Mouse (Mus musculus) spleen, adult 10 weeks (tissue): ENCODE results near the gene Mef2d. TPM values are rescaled to one million over a fixed set of nuclear protein-coding genes. Genes with fewer than 3 reads are reported as not detected.

Experiments used
- polyA plus RNA-seq: library from polyadenylated mRNA; stranded (reverse); fragments of 350-450 nt; fragmentation: Illumina TruSeq; extraction: RNeasy Lipid Tissue Mini Kit (QIAGEN cat#74804); gene quantifications from one replicate; pipeline ENCODE4 v1.2.3, GENCODE M21; 2015; ENCODE audit warnings: low replicate concordance; ENCODE audit not compliant: insufficient read depth

The Mef2d gene
- polyA plus RNA-seq: 77.6 TPM

DNA sequence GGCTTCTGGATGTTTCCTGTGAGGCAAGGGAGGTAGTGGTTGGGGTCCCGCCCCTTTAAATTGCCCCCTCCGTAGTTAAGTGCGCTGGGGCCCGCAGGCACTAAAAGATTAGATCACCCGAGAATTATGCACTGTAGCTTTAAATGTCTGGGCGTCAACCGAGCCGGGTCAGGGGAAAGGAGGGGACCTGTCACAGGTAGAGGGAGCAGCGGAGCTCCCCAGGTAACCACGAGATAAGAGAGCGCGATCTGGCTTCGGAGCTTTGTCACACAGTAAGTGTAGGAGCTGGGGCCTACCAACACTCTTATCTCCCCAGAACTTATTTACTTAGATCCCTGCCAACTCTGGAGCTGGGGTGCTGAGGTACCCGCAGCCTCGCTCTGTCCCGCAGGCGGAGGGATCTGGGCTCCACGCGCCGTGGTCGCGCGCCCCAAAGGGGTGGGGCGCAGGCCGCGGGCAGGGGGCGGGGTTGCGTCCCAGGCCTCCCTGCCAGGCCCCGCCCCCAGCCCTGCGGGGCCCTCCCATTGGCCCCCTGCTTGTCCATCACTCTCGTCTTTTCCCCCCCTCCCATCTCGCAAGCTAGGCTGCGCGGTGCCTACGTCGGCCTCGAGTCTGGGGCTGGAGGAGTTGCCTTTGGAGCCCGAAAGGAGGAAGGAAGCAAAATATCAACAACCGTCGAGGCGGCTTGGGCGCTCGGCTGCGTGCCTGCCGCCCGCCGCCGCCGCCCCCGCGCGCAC lies at the start of gene Mef2d:
TSS of gene Mef2d (plus strand) at position 586 of the 737 bp plus-strand sequence.

Other genes with a start within 250 kb of the Mef2d start
- gene Hdgf, start 236.1 kb upstream of the Mef2d start, polyA plus RNA-seq: 113 TPM
- 238 TPM for gene Mrpl24, start 222.9 kb upstream of the Mef2d start, polyA plus RNA-seq
- 65.7 TPM for gene Isg20l2, start 212.1 kb upstream of the Mef2d start, polyA plus RNA-seq
- 30.4 TPM for gene Rrnad1, start 211.7 kb upstream of the Mef2d start, polyA plus RNA-seq
- not detected for gene Crabp2, start 193.7 kb upstream of the Mef2d start, polyA plus RNA-seq
- gene Nes, start 171.3 kb upstream of the Mef2d start, polyA plus RNA-seq: 2.4 TPM
- gene Bcan, start 142.1 kb upstream of the Mef2d start, polyA plus RNA-seq: not detected
- gene Hapln2, start 114.8 kb upstream of the Mef2d start, polyA plus RNA-seq: not detected
- gene Gpatch4, start 99.3 kb upstream of the Mef2d start, polyA plus RNA-seq: 34.2 TPM
- 43.0 TPM for gene Naxe, start 83.9 kb upstream of the Mef2d start, polyA plus RNA-seq
- not detected for gene Ttc24, start 64.1 kb upstream of the Mef2d start, polyA plus RNA-seq
- 1.8 TPM for gene Iqgap3, start 60.4 kb upstream of the Mef2d start, polyA plus RNA-seq
- gene Rhbg, start 112.3 kb downstream of the Mef2d start, polyA plus RNA-seq: not detected
- not detected for gene Gm38392, start 144.8 kb downstream of the Mef2d start, polyA plus RNA-seq
- gene Tsacc, start 154.6 kb downstream of the Mef2d start, polyA plus RNA-seq: 10.0 TPM
- gene Cct3, start 154.7 kb downstream of the Mef2d start, polyA plus RNA-seq: 168 TPM
- 91.9 TPM for gene Glmp, start 182.7 kb downstream of the Mef2d start, polyA plus RNA-seq
- gene Tmem79, start 193.8 kb downstream of the Mef2d start, polyA plus RNA-seq: 0.22 TPM
- 81.8 TPM for gene Smg5, start 193.9 kb downstream of the Mef2d start, polyA plus RNA-seq
- 1.5 TPM for gene Paqr6, start 222.2 kb downstream of the Mef2d start, polyA plus RNA-seq
- 0.15 TPM for gene Bglap3, start 230.4 kb downstream of the Mef2d start, polyA plus RNA-seq
- gene Bglap2, start 236.3 kb downstream of the Mef2d start, polyA plus RNA-seq: not detected
- gene Bglap, start 242.1 kb downstream of the Mef2d start, polyA plus RNA-seq: 0.97 TPM